Mouse (Mus musculus): ENCODE data around the gene Zfp648.

Gene Zfp648

GRCm38 (mm10) chr1:154200955-154201722 lies at the start of gene Zfp648:
Gene Zfp648, plus strand, starts transcription at chr1:154201187.
- peak; percentile 24 for DNase-seq

GRCm38 (mm10) chr1:154152539-154152938 lies 48.4 kb upstream of the Zfp648 start:
- DNase-seq = no peak

GRCm38 (mm10) chr1:154153800-154154199 lies 47.2 kb upstream of the Zfp648 start:
- DNase-seq = peak; percentile 40

- DNase-seq = no peak
Observed at GRCm38 (mm10) chr1:154156177-154157062, 44.6 kb upstream of the Zfp648 start.

GRCm38 (mm10) chr1:154157131-154157530 lies 43.9 kb upstream of the Zfp648 start:
- DNase-seq = no peak

GRCm38 (mm10) chr1:154167696-154168095 lies 33.3 kb upstream of the Zfp648 start:
- DNase-seq = no peak

GRCm38 (mm10) chr1:154175334-154175733 lies 25.7 kb upstream of the Zfp648 start:
- DNase-seq = no peak

- no peak for DNase-seq
Observed at GRCm38 (mm10) chr1:154177781-154178180, 23.2 kb upstream of the Zfp648 start.

GRCm38 (mm10) chr1:154178541-154179155 lies 22.3 kb upstream of the Zfp648 start:
- no peak for DNase-seq

- DNase-seq = peak; percentile 74
Observed at GRCm38 (mm10) chr1:154180952-154181351, 20.0 kb upstream of the Zfp648 start.

- DNase-seq = peak; percentile 28
Observed at GRCm38 (mm10) chr1:154182396-154183076, 18.5 kb upstream of the Zfp648 start.

- peak; percentile 26 for DNase-seq
Observed at GRCm38 (mm10) chr1:154183077-154183751, 17.8 kb upstream of the Zfp648 start.

- DNase-seq = no peak
Observed at GRCm38 (mm10) chr1:154188229-154188628, 12.8 kb upstream of the Zfp648 start.

GRCm38 (mm10) chr1:154188631-154189030 lies 12.4 kb upstream of the Zfp648 start:
- no peak for DNase-seq

- no peak for DNase-seq
Observed at GRCm38 (mm10) chr1:154189842-154190530, 11.0 kb upstream of the Zfp648 start.

- DNase-seq = no peak
Observed at GRCm38 (mm10) chr1:154198896-154199295, 2.1 kb upstream of the Zfp648 start.

GRCm38 (mm10) chr1:154202580-154202979 lies 1.6 kb downstream of the Zfp648 start:
- peak; percentile 44 for DNase-seq

- DNase-seq = no peak
Observed at GRCm38 (mm10) chr1:154203386-154203785, 2.4 kb downstream of the Zfp648 start.

- no peak for DNase-seq
Observed at GRCm38 (mm10) chr1:154204652-154205573, 3.9 kb downstream of the Zfp648 start.

- DNase-seq = no peak
Observed at GRCm38 (mm10) chr1:154219991-154220390, 19.0 kb downstream of the Zfp648 start.
